ENCODE assay signal across 15 mouse cellular contexts in the genomic region with DNA sequence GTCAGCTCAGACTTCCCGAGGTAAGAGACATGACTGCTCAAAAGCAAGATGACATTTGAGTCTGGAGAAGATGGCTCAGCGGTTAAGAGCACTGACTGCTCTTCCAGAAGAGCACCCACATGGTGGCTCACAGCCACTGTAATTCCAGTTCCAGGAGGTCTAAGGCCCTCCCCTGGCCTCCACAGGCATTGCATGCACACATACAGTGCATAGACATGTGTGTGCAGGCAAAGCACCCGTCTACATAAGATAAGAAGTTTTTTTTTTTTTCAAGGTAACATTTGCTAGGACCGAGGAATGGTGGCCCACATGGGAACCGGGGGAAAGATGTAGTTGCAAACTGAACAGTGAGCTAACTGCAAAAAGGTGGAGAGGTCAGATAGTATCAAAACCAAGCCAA.
DNase-seq lines count a peak whose midpoint lies in the region; ATAC-seq and TF ChIP-seq lines count a peak whose summit lies in the region.
"Had no signal": no experiment of that assay in that cellular context is flagged by ENCODE, and none has a peak within 500 bp of the region (broad histone marks: within the 10 kb centered on the region; RNA-seq: fewer than 3 reads in every experiment).

No protein-coding gene starts in this region.

- peak; percentile 32 for TF ChIP-seq CTCF in lung, embryonic 14.5 days (IDR thresholded peaks at IDR 0.05; ENCODE audit: low read depth)
- no peak for TF ChIP-seq CTCF in Patski (IDR thresholded peaks at IDR 0.05)
- TF ChIP-seq CTCF in heart, adult 2 months (IDR thresholded peaks at IDR 0.05): no peak

- whole genome bisulfite sequencing in lung, embryonic 14.5 days: 73% methylated on average over 5 of the region's 5 CpGs
- 67% methylated on average over 5 of the region's 5 CpGs for WGBS in limb, embryonic 15.5 days
- WGBS in heart, adult 2 months: 77% methylated on average over 5 of the region's 5 CpGs

- no peaks in the 10 kb centered on the region for H3K9me3 ChIP-seq in lung, embryonic 14.5 days (ENCODE audit: low read depth, low read length)
- H3K9me3 ChIP-seq in limb, embryonic 15.5 days: no peaks in the 10 kb centered on the region
- H3K9me3 ChIP-seq: heart, embryonic 10.5 days; liver, embryonic 13.5 days; megakaryocyte, embryonic 14.5 days had no signal

- no peak overlapping the region for H3K9ac ChIP-seq in lung, embryonic 14.5 days
- H3K9ac ChIP-seq in limb, embryonic 15.5 days: no peak overlapping the region
- no peak overlapping the region for H3K9ac ChIP-seq in heart, adult 2 months (ENCODE audit: low read depth, low read length)
- H3K9ac ChIP-seq: liver, embryonic 13.5 days had no signal

- intact Hi-C loops in heart, adult 2 months (cut with DNase I): loop anchor here (10.0 kb wide), 1 partner anchor 305 kb away; no protein-coding TSS in a partner anchor

- no peak for ATAC-seq in lung, embryonic 14.5 days (ENCODE audit: insufficient read depth)
- peak; percentile 42 for ATAC-seq in Patski
- ATAC-seq in limb, embryonic 15.5 days (ENCODE audit: insufficient number of reproducible peaks, low FRiP score, low TSS enrichment, low read depth): no peak
- ATAC-seq: CD4-positive, CD25-positive, alpha-beta regulatory T cell, adult 4 months had no signal

- TF ChIP-seq EP300 in heart, adult 2 months (IDR thresholded peaks at IDR 0.05; ENCODE audit: insufficient read depth, low read depth, low read length): no peak

- H3K4me1 ChIP-seq in lung, embryonic 14.5 days (ENCODE audit: insufficient read depth): peaks cover 6% of the 10 kb centered on the region; the same call in 1 of the 2 replicates
- H3K4me1 ChIP-seq in limb, embryonic 15.5 days: peaks cover 32% of the 10 kb centered on the region
- no peaks in the 10 kb centered on the region for H3K4me1 ChIP-seq in heart, adult 2 months (ENCODE audit: control insufficient read depth, insufficient read depth, low read length)
- H3K4me1 ChIP-seq: megakaryocyte, embryonic 14.5 days had no signal

- DNase-seq in kidney, adult 11 months: peak; percentile 24
- DNase-seq in kidney, adult 9 months: no peak
- no peak for DNase-seq in lung, embryonic 14.5 days
- no peak for DNase-seq in lung, postnatal 14 days
- DNase-seq in Patski (ENCODE audit: low read depth, low spot score): no peak
- no peak for DNase-seq in heart, adult 2 months
- no peak for DNase-seq in right cerebral cortex, postnatal 10 days (ENCODE audit: low spot score in 2 of 2)
- DNase-seq: adrenal gland, postnatal 25 days; liver, embryonic 13.5 days had no signal

- H3K27ac ChIP-seq in lung, embryonic 14.5 days (ENCODE audit: low read depth): no peak overlapping the region
- peak overlapping the region; percentile 27; the same call in 1 of the 2 replicates for H3K27ac ChIP-seq in limb, embryonic 15.5 days
- H3K27ac ChIP-seq in heart, adult 2 months: no peak overlapping the region
- H3K27ac ChIP-seq: heart, embryonic 10.5 days; left cerebral cortex, adult 2 months had no signal

- no peaks in the 10 kb centered on the region for H3K27me3 ChIP-seq in lung, embryonic 14.5 days (ENCODE audit: insufficient read depth, low read length)
- no peaks in the 10 kb centered on the region for H3K27me3 ChIP-seq in Patski
- no peaks in the 10 kb centered on the region; the same call in 1 of the 2 replicates for H3K27me3 ChIP-seq in limb, embryonic 15.5 days
- H3K27me3 ChIP-seq in heart, adult 2 months (ENCODE audit: control insufficient read depth, insufficient read depth, low read length): no peaks in the 10 kb centered on the region

- no peaks in the 10 kb centered on the region for H3K79me2 ChIP-seq in heart, adult 2 months (replicated peaks; ENCODE audit: control insufficient read depth, insufficient read depth, low read length)

- no peaks in the 10 kb centered on the region for H3K36me3 ChIP-seq in lung, embryonic 14.5 days (ENCODE audit: insufficient read depth)
- H3K36me3 ChIP-seq in limb, embryonic 15.5 days: no peaks in the 10 kb centered on the region
- no peaks in the 10 kb centered on the region for H3K36me3 ChIP-seq in heart, adult 2 months (ENCODE audit: control insufficient read depth, insufficient read depth, low read length)
- H3K36me3 ChIP-seq: heart, embryonic 10.5 days; liver, embryonic 13.5 days had no signal

- POLR2A ChIA-PET in Patski (lab: Charles Lee): interaction anchor here (1.1 to 1.6 kb wide), 2 partner anchors 33 to 53 kb away, joined by 3 to 4 read pairs; no protein-coding TSS in a partner anchor

- no peak overlapping the region for H3K4me2 ChIP-seq in lung, embryonic 14.5 days
- H3K4me2 ChIP-seq in limb, embryonic 15.5 days: no peak overlapping the region
- H3K4me2 ChIP-seq: liver, embryonic 13.5 days had no signal

- H3K4me3 ChIP-seq in lung, embryonic 14.5 days (ENCODE audit: low read depth, low read length): no peak overlapping the region
- H3K4me3 ChIP-seq in limb, embryonic 15.5 days: no peak overlapping the region
- H3K4me3 ChIP-seq in heart, adult 2 months: no peak overlapping the region
- H3K4me3 ChIP-seq: heart, embryonic 10.5 days; left cerebral cortex, adult 2 months; liver, embryonic 13.5 days; megakaryocyte, embryonic 14.5 days; myocyte had no signal

- in situ Hi-C loops in Patski (cut with MboI; ENCODE audit: low pct_unique_long_range_greater_than_20kb): loop anchor here (5.0 to 10.0 kb wide), 6 partner anchors 33 to 465 kb away; no protein-coding TSS in a partner anchor

- TF ChIP-seq POLR2A in heart, adult 2 months (IDR thresholded peaks at IDR 0.05; ENCODE audit: insufficient read depth, low read depth, low read length): no peak

- CTCF ChIA-PET in Patski (lab: Charles Lee): interaction anchor here (0.7 to 9.2 kb wide), 9 partner anchors 11 to 253 kb away, joined by 3 to 87 read pairs (median 5); no protein-coding TSS in a partner anchor
